Mouse (Mus musculus): Measurements from ENCODE around the gene Bmp10. TPM values are rescaled to one million over a fixed set of nuclear protein-coding genes. Genes with fewer than 3 reads are reported as not detected.

Bmp10 gene
- total and polyA plus RNA-seq, 3 experiments = not detected

DNA sequence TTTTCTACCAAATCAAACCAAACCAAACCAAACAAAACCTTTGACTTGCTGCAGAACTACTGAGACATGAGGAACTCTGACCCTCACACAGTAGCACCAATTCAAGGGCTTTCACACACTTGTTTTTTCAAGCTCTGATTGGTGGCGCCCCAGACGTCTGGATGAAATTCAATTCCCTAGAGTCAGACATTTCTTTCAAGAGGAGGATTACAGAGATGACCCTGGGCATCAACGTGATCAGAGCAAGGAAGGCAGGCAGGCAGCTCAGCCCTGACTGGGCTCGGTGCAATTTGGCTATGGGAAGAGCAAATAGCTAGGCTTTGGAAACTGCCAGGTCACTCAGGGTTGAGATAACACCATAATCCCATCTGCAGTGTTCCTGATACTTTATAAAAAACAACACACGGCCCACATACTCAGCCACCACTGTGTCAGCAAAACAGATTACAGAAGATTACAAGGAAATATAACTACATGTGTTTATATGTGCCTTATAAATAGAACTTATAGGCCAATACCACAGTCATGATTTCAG, 39.3 kb upstream of the Bmp10 start:
- TF ChIP-seq BHLHE40 (IDR thresholded peaks at IDR 0.05; ENCODE audit: borderline replicate concordance, low read depth, low read length) = no peak
- TF ChIP-seq MYC (IDR thresholded peaks at IDR 0.05; ENCODE audit: low read depth, low read length) = no peak
- TF ChIP-seq MXI1 (IDR thresholded peaks at IDR 0.05; ENCODE audit: low read depth, low read length) = no peak
- no peak for TF ChIP-seq ZC3H11A (IDR thresholded peaks at IDR 0.05; ENCODE audit: low read depth, low read length)
- TF ChIP-seq POLR2A (IDR thresholded peaks at IDR 0.05; ENCODE audit: control insufficient read depth in 1 of 2, insufficient read depth in 1 of 2, low read depth in 1 of 2, low read length in 2 of 2, poor library complexity in 1 of 2) = no peak
- TF ChIP-seq EP300 (IDR thresholded peaks at IDR 0.05; ENCODE audit: low read depth in 1 of 2, low read length in 2 of 2) = peak in 1 of 2 experiments; percentile 40; a peak in 1 of 4 replicates
- no peak overlapping the region for H3K4me3 ChIP-seq (ENCODE audit: control insufficient read depth in 1 of 2, insufficient read depth in 1 of 2, low read depth in 2 of 2, low read length in 2 of 2)
- H3K79me2 ChIP-seq (ENCODE audit: control insufficient read depth, insufficient read depth, low read length, poor library complexity) = no peaks in the 10 kb centered on the region
- H3K27me3 ChIP-seq (ENCODE audit: control insufficient read depth in 1 of 2, insufficient read depth in 2 of 2, low read length in 2 of 2) = peaks cover 4 to 7% of the 10 kb centered on the region in 2 experiments
- no peak overlapping the region for H3K9ac ChIP-seq (ENCODE audit: control insufficient read depth, low read depth, low read length, poor library complexity, severe bottlenecking)
- H3K27ac ChIP-seq (ENCODE audit: control insufficient read depth, low read depth, low read length) = no peak overlapping the region
- 0 out of 4 replicates have a peak, but pooled peaks cover 0 to 2% of the 10 kb centered on the region in 2 experiments for H3K36me3 ChIP-seq (ENCODE audit: control insufficient read depth in 1 of 2, insufficient read depth in 2 of 2, low read length in 2 of 2)
- DNase-seq (ENCODE audit: low read depth, low spot score) = no peak
- no peaks in the 10 kb centered on the region for H3K9me3 ChIP-seq (replicated peaks; ENCODE audit: insufficient read depth, low read length)
- peaks cover 3 to 9% of the 10 kb centered on the region in 2 experiments; a peak in 3 of 4 replicates for H3K4me1 ChIP-seq (ENCODE audit: control insufficient read depth in 1 of 2, insufficient read depth in 2 of 2, low read length in 2 of 2)

- TF ChIP-seq MEF2A (IDR thresholded peaks at IDR 0.05; ENCODE audit: extremely low read depth, insufficient replicate concordance, low read depth, low read length, poor library complexity, severe bottlenecking) = no peak
- no peak for TF ChIP-seq E2F4 (IDR thresholded peaks at IDR 0.05; ENCODE audit: borderline replicate concordance, low read depth, low read length)
- no peak for TF ChIP-seq ZKSCAN1 (IDR thresholded peaks at IDR 0.05; ENCODE audit: low read depth, low read length)
- no peak for TF ChIP-seq POLR2AphosphoS5 (IDR thresholded peaks at IDR 0.05; ENCODE audit: borderline replicate concordance, low read depth, low read length)
- TF ChIP-seq RAD21 (IDR thresholded peaks at IDR 0.05; ENCODE audit: low read depth, low read length) = no peak
- no peak for TF ChIP-seq ZNF384 (IDR thresholded peaks at IDR 0.05; ENCODE audit: low read depth, low read length)
- TF ChIP-seq MAX (IDR thresholded peaks at IDR 0.05; ENCODE audit: low read length) = no peak
- no peak for TF ChIP-seq GABPA (IDR thresholded peaks at IDR 0.05; ENCODE audit: low read depth, low read length)
- no peak for TF ChIP-seq EP300 (IDR thresholded peaks at IDR 0.05; ENCODE audit: low read depth in 1 of 2, low read length in 2 of 2)
- no peak for TF ChIP-seq NRF1 (IDR thresholded peaks at IDR 0.05; ENCODE audit: insufficient read depth, low read depth, low read length, poor library complexity, severe bottlenecking)
- TF ChIP-seq HCFC1 (IDR thresholded peaks at IDR 0.05; ENCODE audit: low read depth, low read length) = no peak
- no peak for TF ChIP-seq ZC3H11A (IDR thresholded peaks at IDR 0.05; ENCODE audit: low read depth, low read length)
- no peak for TF ChIP-seq MYC (IDR thresholded peaks at IDR 0.05; ENCODE audit: low read depth, low read length)
- TF ChIP-seq POLR2AphosphoS2 (IDR thresholded peaks at IDR 0.05; ENCODE audit: low read length) = no peak
- TF ChIP-seq MAFK (IDR thresholded peaks at IDR 0.05; ENCODE audit: borderline replicate concordance, low read depth, low read length) = no peak
- TF ChIP-seq ELF1 (IDR thresholded peaks at IDR 0.05; ENCODE audit: low read depth, low read length) = no peak
- no peak for TF ChIP-seq ETS1 (IDR thresholded peaks at IDR 0.05; ENCODE audit: low read depth, low read length)
- no peak for TF ChIP-seq CHD1 (IDR thresholded peaks at IDR 0.05; ENCODE audit: low read depth, low read length)
- no peak for TF ChIP-seq USF2 (IDR thresholded peaks at IDR 0.05; ENCODE audit: borderline replicate concordance in 1 of 2, insufficient read depth in 1 of 2, low read depth in 1 of 2, low read length in 2 of 2)
Observed at GRCm38 (mm10) chr6:87393466-87394205, 35.2 kb upstream of the Bmp10 start.

More at GRCm38 (mm10) chr6:87393466-87394205, 35.2 kb upstream of the Bmp10 start:
- Histone ChIP-seq H3K4me3 (ENCODE audit: control insufficient read depth in 1 of 2, insufficient read depth in 1 of 2, low read depth in 2 of 2, low read length in 2 of 2) (no peak overlapping the region), H3K79me2 (ENCODE audit: control insufficient read depth, insufficient read depth, low read length, poor library complexity) (no peaks in the 10 kb centered on the region), H3K27me3 (ENCODE audit: control insufficient read depth in 1 of 2, insufficient read depth in 2 of 2, low read length in 2 of 2) (peaks cover 0 to 4% of the 10 kb centered on the region in 2 experiments), H3K9me3 (replicated peaks; ENCODE audit: insufficient read depth, low read length) (no peaks in the 10 kb centered on the region), H3K27ac (ENCODE audit: control insufficient read depth, low read depth, low read length) (no peak overlapping the region), H3K36me3 (ENCODE audit: control insufficient read depth in 1 of 2, insufficient read depth in 2 of 2, low read length in 2 of 2) (0 out of 4 replicates have a peak, but pooled peaks cover 0 to 2% of the 10 kb centered on the region in 2 experiments), H3K4me1 (ENCODE audit: control insufficient read depth in 1 of 2, insufficient read depth in 2 of 2, low read length in 2 of 2) (peaks cover 3 to 9% of the 10 kb centered on the region in 2 experiments; a peak in 3 of 4 replicates), H3K9ac (ENCODE audit: control insufficient read depth, low read depth, low read length, poor library complexity, severe bottlenecking) (no peak overlapping the region)
- DNase-seq (ENCODE audit: low read depth, low spot score) = no peak

All from MEL (cell line).